Mouse (Mus musculus): ENCODE data around the gene Endov. TPM values are rescaled to one million over a fixed set of nuclear protein-coding genes. Genes with fewer than 3 reads are reported as not detected.

Endov gene
- total and polyA plus RNA-seq, 3 experiments, result 13.0 to 18.5 (median 13.3) TPM

GRCm38 (mm10) chr11:119551468-119551867 lies 60.3 kb downstream of the Endov start:
- in situ Hi-C loops (cut with MboI; ENCODE audit: low pct_ligation_motif_present, low pct_unique_long_range_greater_than_20kb, low sequenced_read_pairs), result no loop called here
- Histone ChIP-seq H3K4me2 (ENCODE audit: insufficient read depth, low read depth, poor library complexity, severe bottlenecking) (no peak overlapping the region), H3K9me3 (replicated peaks; ENCODE audit: low read length) (peaks cover 32% of the 10 kb centered on the region), H3K4me3 (replicated peaks in 1 of 3; ENCODE audit: low read depth in 2 of 3, low read length in 2 of 3, poor library complexity in 1 of 3) (no peak overlapping the region), H3K9ac (ENCODE audit: insufficient read depth, low read depth) (no peak overlapping the region), H3K27me3 (replicated peaks) (peaks cover 49% of the 10 kb centered on the region), H3K36me3 (replicated peaks in 1 of 2; ENCODE audit: control insufficient read depth in 1 of 2, insufficient read depth in 1 of 2, low read length in 1 of 2) (no peaks in the 10 kb centered on the region), H3K27ac (ENCODE audit: insufficient read depth, low read depth) (no peak overlapping the region), H3K4me1 (ENCODE audit: control insufficient read depth in 1 of 2, insufficient read depth in 2 of 2) (peaks cover 0 to 3% of the 10 kb centered on the region in 2 experiments; a peak in 1 of 4 replicates), H3K79me2 (replicated peaks; ENCODE audit: control insufficient read depth, extremely low read depth, insufficient read depth, poor library complexity, severe bottlenecking) (no peaks in the 10 kb centered on the region)
- dilution Hi-C loops (cut with MboI; ENCODE audit: extremely low pct_ligation_motif_present, extremely low pct_unique_long_range_greater_than_20kb, low sequenced_read_pairs), result no loop called here
- no peak for DNase-seq (ENCODE audit: extremely low read depth)
- no peak for TF ChIP-seq UBTF (IDR thresholded peaks at IDR 0.05; ENCODE audit: low read depth, low read length)
- no peak for TF ChIP-seq ETS1 (conservative IDR thresholded peaks at IDR 0.05; ENCODE audit: low read depth, low read length)

- Histone ChIP-seq H3K9me3 (replicated peaks; ENCODE audit: low read length) (peaks cover 24% of the 10 kb centered on the region), H3K27me3 (replicated peaks) (peaks cover 57% of the 10 kb centered on the region), H3K36me3 (replicated peaks in 1 of 2; ENCODE audit: control insufficient read depth in 1 of 2, insufficient read depth in 1 of 2, low read length in 1 of 2) (no peaks in the 10 kb centered on the region), H3K4me2 (ENCODE audit: insufficient read depth, low read depth, poor library complexity, severe bottlenecking) (no peak overlapping the region), H3K79me2 (replicated peaks; ENCODE audit: control insufficient read depth, extremely low read depth, insufficient read depth, poor library complexity, severe bottlenecking) (no peaks in the 10 kb centered on the region), H3K4me1 (ENCODE audit: control insufficient read depth in 1 of 2, insufficient read depth in 2 of 2) (peaks cover 0 to 3% of the 10 kb centered on the region in 2 experiments; a peak in 1 of 4 replicates), H3K27ac (ENCODE audit: insufficient read depth, low read depth) (no peak overlapping the region), H3K4me3 (replicated peaks in 1 of 3; ENCODE audit: low read depth in 2 of 3, low read length in 2 of 3, poor library complexity in 1 of 3) (no peak overlapping the region), H3K9ac (ENCODE audit: insufficient read depth, low read depth) (no peak overlapping the region)
- in situ Hi-C loops (cut with MboI; ENCODE audit: low pct_ligation_motif_present, low pct_unique_long_range_greater_than_20kb, low sequenced_read_pairs), result no loop called here
- TF ChIP-seq TCF12 (IDR thresholded peaks at IDR 0.05; ENCODE audit: low read depth, low read length), result no peak
- TF ChIP-seq NRF1 (IDR thresholded peaks at IDR 0.05; ENCODE audit: low read depth, low read length), result no peak
- TF ChIP-seq RCOR1 (conservative IDR thresholded peaks at IDR 0.05; ENCODE audit: low read depth, low read length), result no peak
- TF ChIP-seq MAX (IDR thresholded peaks at IDR 0.05; ENCODE audit: low read length), result no peak
- no peak for TF ChIP-seq IRF4 (IDR thresholded peaks at IDR 0.05; ENCODE audit: low read depth, low read length)
- no peak for TF ChIP-seq CTCF (conservative IDR thresholded peaks at IDR 0.05 in 1 of 2, IDR thresholded peaks at IDR 0.05 in 1 of 2; ENCODE audit: low read depth in 2 of 2, low read length in 2 of 2)
- no peak for TF ChIP-seq JUN (IDR thresholded peaks at IDR 0.05; ENCODE audit: insufficient read depth, low read depth, low read length)
- TF ChIP-seq MEF2A (IDR thresholded peaks at IDR 0.05; ENCODE audit: borderline replicate concordance, low read depth, low read length), result no peak
- no peak for TF ChIP-seq USF2 (conservative IDR thresholded peaks at IDR 0.05; ENCODE audit: low read depth, low read length)
- TF ChIP-seq POLR2AphosphoS2 (IDR thresholded peaks at IDR 0.05; ENCODE audit: low read depth, low read length), result no peak
- TF ChIP-seq MXI1 (IDR thresholded peaks at IDR 0.05; ENCODE audit: low read depth, low read length), result no peak
- no peak for TF ChIP-seq GABPA (IDR thresholded peaks at IDR 0.05; ENCODE audit: insufficient replicate concordance, low read depth, low read length)
- no peak for TF ChIP-seq HCFC1 (IDR thresholded peaks at IDR 0.05; ENCODE audit: low read depth, low read length)
- no peak for TF ChIP-seq MAFK (IDR thresholded peaks at IDR 0.05; ENCODE audit: insufficient replicate concordance, low read length)
- TF ChIP-seq ZC3H11A (IDR thresholded peaks at IDR 0.05; ENCODE audit: low read depth, low read length), result no peak
- no peak for TF ChIP-seq ZMIZ1 (IDR thresholded peaks at IDR 0.05; ENCODE audit: low read depth, low read length)
- TF ChIP-seq CHD2 (IDR thresholded peaks at IDR 0.05; ENCODE audit: low read length), result no peak
- no peak for TF ChIP-seq PAX5 (IDR thresholded peaks at IDR 0.05; ENCODE audit: low read length)
- TF ChIP-seq UBTF (IDR thresholded peaks at IDR 0.05; ENCODE audit: low read depth, low read length), result no peak
- dilution Hi-C loops (cut with MboI; ENCODE audit: extremely low pct_ligation_motif_present, extremely low pct_unique_long_range_greater_than_20kb, low sequenced_read_pairs), result no loop called here
- no peak for DNase-seq (ENCODE audit: extremely low read depth)
Measured at GRCm38 (mm10) chr11:119552301-119552700, 61.2 kb downstream of the Endov start.
